Mouse (Mus musculus): ENCODE data around the gene Gpr107. TPM values are rescaled to one million over a fixed set of nuclear protein-coding genes. Genes with fewer than 3 reads are reported as not detected.

Gene Gpr107
- polyA plus RNA-seq, 1 experiment from 2014 or later, result 33.2 TPM

- Histone ChIP-seq H3K4me1 (peaks cover 23% of the 10 kb centered on the region), H3K36me3 (no peaks in the 10 kb centered on the region), H3K27ac (0 out of 2 replicates have a peak overlapping the region, but pooled peaks have one; percentile 8), H3K9me3 (no peaks in the 10 kb centered on the region), H3K4me3 (replicated peaks) (no peak overlapping the region), H3K4me2 (no peak overlapping the region), H3K27me3 (replicated peaks) (no peaks in the 10 kb centered on the region), H3K9ac (no peak overlapping the region)
- ATAC-seq (ENCODE audit: insufficient read depth, low FRiP score, low read depth), result no peak
- 69% methylated on average over 14 of the region's 14 CpGs for WGBS
These were observed 22.2 kb upstream of the Gpr107 start for GRCm38 (mm10) chr2:31129742-31130518.

- peaks cover 27% of the 10 kb centered on the region for H3K4me1 ChIP-seq
These were observed 21.3 kb upstream of the Gpr107 start for GRCm38 (mm10) chr2:31130815-31131299.

DNA sequence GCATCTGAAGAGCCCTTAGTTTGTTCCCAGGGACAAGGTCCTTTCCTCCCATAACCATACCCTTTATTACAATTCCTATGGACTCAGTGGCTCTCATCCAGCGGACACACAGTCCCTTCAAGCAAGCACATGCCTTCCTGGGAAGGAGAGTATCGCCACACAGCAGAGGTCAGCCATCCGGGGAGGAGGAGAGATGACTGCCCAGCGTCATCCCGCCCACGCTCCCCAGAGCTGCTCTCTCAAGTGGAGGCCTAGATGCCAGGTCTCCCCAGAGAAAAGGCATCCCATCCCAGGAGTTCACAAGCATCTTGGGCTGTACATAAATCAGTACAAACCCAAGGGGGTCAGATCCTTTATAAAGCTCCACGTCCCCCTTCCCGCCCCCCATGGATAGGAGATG is 19.4 kb upstream of the Gpr107 start:
- Histone ChIP-seq H3K9me3 (no peaks in the 10 kb centered on the region), H3K27me3 (replicated peaks) (no peaks in the 10 kb centered on the region), H3K27ac (no peak overlapping the region; the same call in 1 of the 2 replicates), H3K4me3 (replicated peaks) (no peak overlapping the region), H3K4me2 (no peak overlapping the region), H3K36me3 (no peaks in the 10 kb centered on the region), H3K9ac (no peak overlapping the region), H3K4me1 (peaks cover 17% of the 10 kb centered on the region)
- WGBS, result 60% methylated on average over 8 of the region's 8 CpGs
- no peak for ATAC-seq (ENCODE audit: insufficient read depth, low FRiP score, low read depth)

More at GRCm38 (mm10) chr2:31130815-31131299, 21.3 kb upstream of the Gpr107 start:
- no peaks in the 10 kb centered on the region for H3K27me3 ChIP-seq (replicated peaks)
- ATAC-seq (ENCODE audit: insufficient read depth, low FRiP score, low read depth), result no peak
- no peak overlapping the region for H3K9ac ChIP-seq
- WGBS, result 62% methylated on average over 8 of the region's 8 CpGs
- no peaks in the 10 kb centered on the region for H3K9me3 ChIP-seq
- H3K4me2 ChIP-seq, result no peak overlapping the region
- no peak overlapping the region for H3K4me3 ChIP-seq (replicated peaks)
- H3K27ac ChIP-seq, result no peak overlapping the region
- no peaks in the 10 kb centered on the region for H3K36me3 ChIP-seq

GRCm38 (mm10) chr2:31133981-31134380 is 18.1 kb upstream of the Gpr107 start:
- Histone ChIP-seq H3K9me3 (no peaks in the 10 kb centered on the region), H3K27ac (no peak overlapping the region), H3K27me3 (replicated peaks) (no peaks in the 10 kb centered on the region), H3K4me1 (peaks cover 17% of the 10 kb centered on the region), H3K9ac (no peak overlapping the region), H3K4me3 (replicated peaks) (no peak overlapping the region), H3K36me3 (no peaks in the 10 kb centered on the region), H3K4me2 (no peak overlapping the region)
- no peak for ATAC-seq (ENCODE audit: insufficient read depth, low FRiP score, low read depth)
- 48% methylated on average over 4 of the region's 4 CpGs for WGBS

DNA sequence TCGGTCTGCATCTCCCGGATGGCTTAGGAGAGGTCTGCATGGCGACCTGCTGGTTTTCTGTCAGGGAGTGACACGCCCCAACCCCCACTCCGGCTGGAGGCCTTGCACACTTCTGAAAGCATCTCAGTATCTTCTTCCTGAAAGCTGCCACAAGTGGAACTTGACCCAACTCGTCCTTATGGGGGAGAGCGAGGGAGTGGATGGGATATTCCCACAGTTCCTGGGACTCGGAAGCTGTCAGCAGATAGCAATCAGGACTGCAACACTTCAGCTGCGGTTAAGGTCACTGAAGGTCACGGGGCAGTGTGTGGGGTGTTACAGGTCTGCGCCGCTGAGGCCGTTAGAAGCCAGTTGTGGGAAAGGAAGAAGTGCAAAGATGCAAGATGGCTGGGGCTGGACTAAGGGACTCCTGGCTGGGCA is 16.6 kb upstream of the Gpr107 start:
- H3K4me2 ChIP-seq, result no peak overlapping the region
- no peak for ATAC-seq (ENCODE audit: insufficient read depth, low FRiP score, low read depth)
- H3K4me1 ChIP-seq, result peaks cover 21% of the 10 kb centered on the region
- no peak overlapping the region for H3K27ac ChIP-seq
- no peak overlapping the region for H3K9ac ChIP-seq
- 47% methylated on average over 13 of the region's 13 CpGs for WGBS
- no peaks in the 10 kb centered on the region for H3K27me3 ChIP-seq (replicated peaks)
- no peaks in the 10 kb centered on the region for H3K36me3 ChIP-seq
- H3K4me3 ChIP-seq (replicated peaks), result no peak overlapping the region
- no peaks in the 10 kb centered on the region for H3K9me3 ChIP-seq

DNA sequence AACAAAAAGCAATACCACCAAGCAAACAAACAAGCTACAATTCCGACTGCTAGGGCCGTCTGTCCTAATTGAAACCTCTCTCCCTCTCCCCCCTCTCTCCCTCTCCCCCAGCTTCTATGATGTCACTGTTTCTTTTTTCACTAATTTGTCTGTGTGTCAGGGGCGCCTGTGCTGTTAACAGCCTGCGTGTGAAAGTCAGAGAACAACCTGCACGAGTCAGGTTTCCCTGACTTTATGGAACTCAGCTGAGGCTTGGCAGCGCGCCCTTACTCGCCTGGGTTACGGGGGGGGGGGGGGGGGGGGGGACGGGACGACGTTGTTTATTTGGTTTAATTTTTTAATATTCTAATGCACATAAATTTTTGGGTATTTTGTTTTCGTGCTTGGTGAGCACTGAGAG is 15.8 kb upstream of the Gpr107 start:
- Histone ChIP-seq H3K27ac (peak overlapping the region; percentile 21; the same call in 1 of the 2 replicates), H3K36me3 (no peaks in the 10 kb centered on the region), H3K27me3 (replicated peaks) (no peaks in the 10 kb centered on the region), H3K4me3 (replicated peaks) (no peak overlapping the region), H3K9me3 (no peaks in the 10 kb centered on the region), H3K9ac (no peak overlapping the region), H3K4me2 (no peak overlapping the region), H3K4me1 (peaks cover 20% of the 10 kb centered on the region)
- ATAC-seq (ENCODE audit: insufficient read depth, low FRiP score, low read depth), result no peak
- 30% methylated on average over 13 of the region's 13 CpGs for WGBS

- no peak overlapping the region for H3K9ac ChIP-seq
- no peak overlapping the region for H3K27ac ChIP-seq
- no peak overlapping the region for H3K4me2 ChIP-seq
- no peak overlapping the region for H3K4me3 ChIP-seq (replicated peaks)
- H3K9me3 ChIP-seq, result no peaks in the 10 kb centered on the region
- 62% methylated on average over 14 of the region's 14 CpGs for WGBS
- H3K36me3 ChIP-seq, result no peaks in the 10 kb centered on the region
- ATAC-seq (ENCODE audit: insufficient read depth, low FRiP score, low read depth), result no peak
- H3K27me3 ChIP-seq (replicated peaks), result no peaks in the 10 kb centered on the region
- H3K4me1 ChIP-seq, result peaks cover 18% of the 10 kb centered on the region
These were observed 15.0 kb upstream of the Gpr107 start for GRCm38 (mm10) chr2:31137018-31137590.

DNA sequence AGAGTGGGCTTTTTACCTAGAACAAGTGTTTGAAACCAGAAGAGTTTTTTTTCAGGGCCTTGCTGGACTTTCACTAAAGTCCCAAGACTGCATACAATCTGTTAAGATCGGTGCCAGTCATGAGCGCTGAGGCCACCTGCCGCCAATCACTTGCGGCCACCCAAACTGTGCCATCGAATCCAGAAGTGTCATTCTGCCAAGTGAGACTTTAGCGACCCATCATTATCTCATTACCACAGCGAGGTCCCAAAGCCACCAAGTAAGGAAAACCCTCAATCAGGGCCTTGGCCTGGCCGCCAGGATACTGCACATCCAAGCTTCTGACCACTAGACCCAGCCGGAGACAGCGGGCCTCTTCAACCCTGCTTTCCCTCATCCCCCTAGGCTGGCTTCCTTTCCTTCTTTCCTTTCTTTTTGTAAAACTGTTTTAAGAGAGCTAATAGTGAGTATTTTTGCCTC is 12.9 kb upstream of the Gpr107 start:
- no peak for ATAC-seq (ENCODE audit: insufficient read depth, low FRiP score, low read depth)
- no peaks in the 10 kb centered on the region for H3K27me3 ChIP-seq (replicated peaks)
- 92% methylated on average over 10 of the region's 10 CpGs for WGBS
- H3K9ac ChIP-seq, result no peak overlapping the region
- H3K36me3 ChIP-seq, result no peaks in the 10 kb centered on the region
- H3K9me3 ChIP-seq, result no peaks in the 10 kb centered on the region
- H3K4me2 ChIP-seq, result no peak overlapping the region
- peaks cover 18% of the 10 kb centered on the region for H3K4me1 ChIP-seq
- H3K4me3 ChIP-seq (replicated peaks), result no peak overlapping the region
- no peak overlapping the region for H3K27ac ChIP-seq

GRCm38 (mm10) chr2:31139991-31140771 is 11.9 kb upstream of the Gpr107 start:
- no peak for ATAC-seq (ENCODE audit: insufficient read depth, low FRiP score, low read depth)

GRCm38 (mm10) chr2:31140772-31141073 is 11.4 kb upstream of the Gpr107 start:
- H3K9me3 ChIP-seq, result no peaks in the 10 kb centered on the region
- H3K27me3 ChIP-seq (replicated peaks), result no peaks in the 10 kb centered on the region
- no peaks in the 10 kb centered on the region for H3K36me3 ChIP-seq
- H3K9ac ChIP-seq, result peak overlapping the region; percentile 97
- no peak for ATAC-seq (ENCODE audit: insufficient read depth, low FRiP score, low read depth)
- peak overlapping the region; percentile 87 for H3K4me3 ChIP-seq (replicated peaks)
- peaks cover 9% of the 10 kb centered on the region for H3K4me1 ChIP-seq
- 8% methylated on average over 10 of the region's 10 CpGs for WGBS
- no peak overlapping the region for H3K27ac ChIP-seq
- peak overlapping the region; percentile 89 for H3K4me2 ChIP-seq

More at GRCm38 (mm10) chr2:31139991-31140771, 11.9 kb upstream of the Gpr107 start:
- Histone ChIP-seq H3K9me3 (no peaks in the 10 kb centered on the region), H3K4me3 (replicated peaks) (peak overlapping the region; percentile 87), H3K36me3 (no peaks in the 10 kb centered on the region), H3K4me2 (peak overlapping the region; percentile 89), H3K4me1 (peaks cover 13% of the 10 kb centered on the region), H3K27ac (no peak overlapping the region), H3K9ac (no peak overlapping the region; the same call in 1 of the 2 replicates), H3K27me3 (replicated peaks) (no peaks in the 10 kb centered on the region)
- 60% methylated on average over 12 of the region's 12 CpGs for WGBS

GRCm38 (mm10) chr2:31141074-31141866 is 10.8 kb upstream of the Gpr107 start:
- Histone ChIP-seq H3K4me1 (peaks cover 8% of the 10 kb centered on the region), H3K4me2 (peak overlapping the region; percentile 89), H3K9ac (peak overlapping the region; percentile 97), H3K27me3 (replicated peaks) (no peaks in the 10 kb centered on the region), H3K36me3 (peaks cover 4% of the 10 kb centered on the region; the same call in 1 of the 2 replicates), H3K9me3 (no peaks in the 10 kb centered on the region), H3K4me3 (replicated peaks) (peak overlapping the region; percentile 87), H3K27ac (peak overlapping the region; percentile 87)
- under 1% methylated on average over 71 of the region's 78 CpGs for whole genome bisulfite sequencing
- peak; percentile 40; the same call in 1 of the 2 replicates for ATAC-seq (ENCODE audit: insufficient read depth, low FRiP score, low read depth)

Measured in stomach, embryonic 15.5 days (tissue).